Mouse (Mus musculus) olfactory bulb, adult 2 months (tissue): ENCODE measurements at regions not wholly inside any gene's neighbourhood (a gene's known extent, or its start where the extent isn't known, plus 50 kb on each side); places are given as distances from the start of the nearest gene placed in this dataset.

Source experiments
- CTCF ChIP-seq: fragments of 200-500 bp; IDR thresholded peaks from 2 replicates; pipeline ENCODE4 v1.5.1; 2012; ENCODE audit warnings: low read depth, mild to moderate bottlenecking, low read length, moderate library complexity; ENCODE audit not compliant: insufficient read depth
- POLR2A ChIP-seq: fragments of 200-500 bp; IDR thresholded peaks from 2 replicates; pipeline ENCODE4 v1.6.1; 2012; ENCODE audit warnings: mild to moderate bottlenecking, low read depth, low read length, moderate library complexity; ENCODE audit not compliant: insufficient read depth

GRCm38 (mm10) chr6:93456383-93457033 is 513.2 kb upstream of the Adamts9 start:
- TF ChIP-seq CTCF (no peak), POLR2A (no peak)
